Mouse (Mus musculus) olfactory bulb, adult 2 months (tissue): Measurements from ENCODE around the gene Fshb.

Source experiments
- CTCF ChIP-seq: fragments of 200-500 bp; IDR thresholded peaks from 2 replicates; pipeline ENCODE4 v1.5.1; 2012; ENCODE audit warnings: low read depth, mild to moderate bottlenecking, low read length, moderate library complexity; ENCODE audit not compliant: insufficient read depth
- POLR2A ChIP-seq: fragments of 200-500 bp; IDR thresholded peaks from 2 replicates; pipeline ENCODE4 v1.6.1; 2012; ENCODE audit warnings: mild to moderate bottlenecking, low read depth, low read length, moderate library complexity; ENCODE audit not compliant: insufficient read depth

DNA sequence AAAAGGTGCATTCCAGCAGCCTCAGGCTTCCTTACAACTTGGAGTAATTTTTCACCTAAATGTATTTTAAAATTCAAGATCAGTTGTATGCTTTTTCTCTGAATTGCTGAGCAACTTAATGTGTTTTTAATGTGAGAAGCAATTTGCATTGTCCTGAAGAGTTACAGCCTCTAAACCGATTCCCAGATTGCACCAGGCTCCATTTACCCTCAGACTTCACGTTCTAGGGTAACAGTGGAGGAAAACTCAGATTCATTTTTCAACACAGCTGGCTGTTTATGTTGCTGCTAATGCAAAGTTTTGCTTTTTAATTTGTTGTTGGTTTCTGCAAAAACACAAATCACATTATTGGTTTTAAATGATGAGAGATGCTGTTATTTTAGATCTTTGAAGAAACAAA lies 40.1 kb downstream of the Fshb start:
- no peak for TF ChIP-seq CTCF
- no peak for TF ChIP-seq POLR2A
